Mouse (Mus musculus) liver, embryonic 14.5 days (tissue): Measurements from ENCODE around the gene Tarsl2.

Source experiments
- CTCF ChIP-seq: IDR thresholded peaks from 2 replicates; pipeline ENCODE4 v1.5.1; 2016; ENCODE audit warnings: antibody characterized with exemption, low read depth, control low read depth
- EP300 ChIP-seq: IDR thresholded peaks from 2 replicates; pipeline ENCODE4 v1.6.1; 2016; ENCODE audit warnings: antibody characterized with exemption, low read depth

DNA sequence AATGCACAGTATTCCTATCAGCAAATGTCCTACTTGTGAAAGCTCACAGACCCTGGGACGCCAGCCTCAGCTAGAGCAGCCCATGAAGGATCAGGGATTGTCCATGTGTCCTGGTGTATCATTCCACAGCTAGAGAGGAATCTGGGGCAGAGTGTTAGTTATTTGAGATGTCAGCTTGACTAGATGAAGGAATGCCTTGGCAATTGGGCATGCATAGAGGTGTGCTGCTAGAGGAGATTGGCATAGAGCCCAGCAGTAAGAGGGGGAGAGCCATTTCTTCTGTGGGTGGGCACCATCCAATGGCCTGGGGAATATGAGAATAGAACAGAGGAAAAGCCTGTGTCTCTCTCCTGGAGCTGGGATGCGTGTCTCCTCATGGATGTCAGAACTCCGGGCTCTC is 38.6 kb upstream of the Tarsl2 start:
- TF ChIP-seq CTCF (no peak), EP300 (no peak)
